Mouse (Mus musculus): ENCODE data around the gene Prc1. TPM values are rescaled to one million over a fixed set of nuclear protein-coding genes. Genes with fewer than 3 reads are reported as not detected.
"Not testable (repeated sequence)": the region's sequence is repeated elsewhere in the genome, so short reads cannot be mapped to it uniquely, and the experiment has no call there.

Gene Prc1
- polyA plus RNA-seq, 1 experiment = 55.1 TPM

GRCm38 (mm10) chr7:80324043-80324815, 30.0 kb downstream of the Prc1 start, which contains the start of gene Rccd1:
Rccd1 (minus strand) TSS chr7:80324454.
- TF ChIP-seq CTCF (IDR thresholded peaks at IDR 0.05; ENCODE audit: control insufficient read depth, insufficient read depth, insufficient read length) = no peak
- TF ChIP-seq MYOD1 (IDR thresholded peaks at IDR 0.05; ENCODE audit: control insufficient read depth, insufficient read length, low read depth) = no peak
- TF ChIP-seq MAX (IDR thresholded peaks at IDR 0.05) = peak; percentile 45
- peaks cover 19% of the 10 kb centered on the region for H3K36me3 ChIP-seq (ENCODE audit: control insufficient read depth, insufficient read depth)
- H3K79me3 ChIP-seq (ENCODE audit: low read depth) = peaks cover 9% of the 10 kb centered on the region
- H3K79me2 ChIP-seq (ENCODE audit: control insufficient read depth, insufficient read depth) = peaks cover 11% of the 10 kb centered on the region
- no peaks in the 10 kb centered on the region for H3K27me3 ChIP-seq (ENCODE audit: control insufficient read depth, insufficient read depth, insufficient read length)
- peak within 1 kb of the TSS; percentile 45 for H3K4me3 ChIP-seq (ENCODE audit: insufficient read depth, poor library complexity, severe bottlenecking)
- peak within 1 kb of the TSS; percentile 83 for H3ac ChIP-seq (ENCODE audit: control insufficient read depth, insufficient read length, low read depth)

- H3K79me2 ChIP-seq (ENCODE audit: control insufficient read depth, insufficient read depth) = peaks cover 11% of the 10 kb centered on the region
- H3K27me3 ChIP-seq (ENCODE audit: control insufficient read depth, insufficient read depth, insufficient read length); H3K79me3 ChIP-seq (ENCODE audit: low read depth); H3ac ChIP-seq (ENCODE audit: control insufficient read depth, insufficient read length, low read depth); H3K4me3 ChIP-seq (ENCODE audit: insufficient read depth, poor library complexity, severe bottlenecking): not testable (repeated sequence)
- H3K36me3 ChIP-seq (ENCODE audit: control insufficient read depth, insufficient read depth) = peaks cover 15% of the 10 kb centered on the region
Measured at GRCm38 (mm10) chr7:80324816-80325119, 30.5 kb downstream of the Prc1 start.

- Histone ChIP-seq H3K4me3 (ENCODE audit: insufficient read depth, poor library complexity, severe bottlenecking) (no peak overlapping the region), H3K27me3 (ENCODE audit: control insufficient read depth, insufficient read depth, insufficient read length) (no peaks in the 10 kb centered on the region), H3K36me3 (ENCODE audit: control insufficient read depth, insufficient read depth) (peaks cover 15% of the 10 kb centered on the region), H3K79me3 (ENCODE audit: low read depth) (peaks cover 9% of the 10 kb centered on the region), H3ac (ENCODE audit: control insufficient read depth, insufficient read length, low read depth) (no peak overlapping the region), H3K79me2 (ENCODE audit: control insufficient read depth, insufficient read depth) (peaks cover 11% of the 10 kb centered on the region)
- TF ChIP-seq MYOD1 (IDR thresholded peaks at IDR 0.05; ENCODE audit: control insufficient read depth, insufficient read length, low read depth) (peak; percentile 7), CEBPB (IDR thresholded peaks at IDR 0.05; ENCODE audit: low read depth) (no peak)
Measured at GRCm38 (mm10) chr7:80325292-80325868, 31.1 kb downstream of the Prc1 start.

GRCm38 (mm10) chr7:80326076-80326475, 31.8 kb downstream of the Prc1 start:
- Histone ChIP-seq H3K36me3 (ENCODE audit: control insufficient read depth, insufficient read depth) (peaks cover 15% of the 10 kb centered on the region), H3ac (ENCODE audit: control insufficient read depth, insufficient read length, low read depth) (no peak overlapping the region), H3K4me3 (ENCODE audit: insufficient read depth, poor library complexity, severe bottlenecking) (no peak overlapping the region), H3K27me3 (ENCODE audit: control insufficient read depth, insufficient read depth, insufficient read length) (no peaks in the 10 kb centered on the region), H3K79me3 (ENCODE audit: low read depth) (peaks cover 9% of the 10 kb centered on the region), H3K79me2 (ENCODE audit: control insufficient read depth, insufficient read depth) (peaks cover 11% of the 10 kb centered on the region)
- no peak for TF ChIP-seq MYOG (IDR thresholded peaks at IDR 0.05; ENCODE audit: control insufficient read depth, extremely low read depth, insufficient read length)
- TF ChIP-seq USF1 (IDR thresholded peaks at IDR 0.05; ENCODE audit: low read depth) = no peak
- no peak for TF ChIP-seq FOSL1 (IDR thresholded peaks at IDR 0.05; ENCODE audit: insufficient read depth, low read length, poor library complexity, severe bottlenecking)
- TF ChIP-seq MYOD1 (IDR thresholded peaks at IDR 0.05; ENCODE audit: control insufficient read depth, insufficient read length, low read depth) = no peak
- no peak for TF ChIP-seq MAX (IDR thresholded peaks at IDR 0.05)
- no peak for TF ChIP-seq CTCF (IDR thresholded peaks at IDR 0.05; ENCODE audit: control insufficient read depth, insufficient read depth, insufficient read length)
- no peak for TF ChIP-seq CEBPB (IDR thresholded peaks at IDR 0.05; ENCODE audit: low read depth)

- Histone ChIP-seq H3K79me3 (ENCODE audit: low read depth) (no peaks in the 10 kb centered on the region), H3K4me3 (ENCODE audit: insufficient read depth, poor library complexity, severe bottlenecking) (no peak overlapping the region), H3ac (ENCODE audit: control insufficient read depth, insufficient read length, low read depth) (no peak overlapping the region), H3K36me3 (ENCODE audit: control insufficient read depth, insufficient read depth) (peaks cover 44% of the 10 kb centered on the region), H3K27me3 (ENCODE audit: control insufficient read depth, insufficient read depth, insufficient read length) (no peaks in the 10 kb centered on the region), H3K79me2 (ENCODE audit: control insufficient read depth, insufficient read depth) (no peaks in the 10 kb centered on the region)
- TF ChIP-seq FOSL1 (IDR thresholded peaks at IDR 0.05; ENCODE audit: insufficient read depth, low read length, poor library complexity, severe bottlenecking) = no peak
- TF ChIP-seq CTCF (IDR thresholded peaks at IDR 0.05; ENCODE audit: control insufficient read depth, insufficient read depth, insufficient read length) = no peak
- no peak for TF ChIP-seq MYOD1 (IDR thresholded peaks at IDR 0.05; ENCODE audit: control insufficient read depth, insufficient read length, low read depth)
- TF ChIP-seq USF1 (IDR thresholded peaks at IDR 0.05; ENCODE audit: low read depth) = no peak
- no peak for TF ChIP-seq CEBPB (IDR thresholded peaks at IDR 0.05; ENCODE audit: low read depth)
- no peak for TF ChIP-seq MAX (IDR thresholded peaks at IDR 0.05)
- TF ChIP-seq MYOG (IDR thresholded peaks at IDR 0.05; ENCODE audit: control insufficient read depth, extremely low read depth, insufficient read length) = no peak
Measured at GRCm38 (mm10) chr7:80330278-80330677, 36.0 kb downstream of the Prc1 start.

- Histone ChIP-seq H3ac (ENCODE audit: control insufficient read depth, insufficient read length, low read depth) (no peak overlapping the region), H3K79me3 (ENCODE audit: low read depth) (no peaks in the 10 kb centered on the region), H3K27me3 (ENCODE audit: control insufficient read depth, insufficient read depth, insufficient read length) (no peaks in the 10 kb centered on the region), H3K79me2 (ENCODE audit: control insufficient read depth, insufficient read depth) (no peaks in the 10 kb centered on the region), H3K4me3 (ENCODE audit: insufficient read depth, poor library complexity, severe bottlenecking) (no peak overlapping the region), H3K36me3 (ENCODE audit: control insufficient read depth, insufficient read depth) (peaks cover 45% of the 10 kb centered on the region)
- TF ChIP-seq MAX (IDR thresholded peaks at IDR 0.05) = no peak
- TF ChIP-seq MYOG (IDR thresholded peaks at IDR 0.05; ENCODE audit: control insufficient read depth, extremely low read depth, insufficient read length) = no peak
- no peak for TF ChIP-seq FOSL1 (IDR thresholded peaks at IDR 0.05; ENCODE audit: insufficient read depth, low read length, poor library complexity, severe bottlenecking)
- no peak for TF ChIP-seq CTCF (IDR thresholded peaks at IDR 0.05; ENCODE audit: control insufficient read depth, insufficient read depth, insufficient read length)
- TF ChIP-seq CEBPB (IDR thresholded peaks at IDR 0.05; ENCODE audit: low read depth) = no peak
- no peak for TF ChIP-seq USF1 (IDR thresholded peaks at IDR 0.05; ENCODE audit: low read depth)
- no peak for TF ChIP-seq MYOD1 (IDR thresholded peaks at IDR 0.05; ENCODE audit: control insufficient read depth, insufficient read length, low read depth)
Measured at GRCm38 (mm10) chr7:80331433-80331832, 37.2 kb downstream of the Prc1 start.

All from C2C12 (cell line).